Mouse (Mus musculus): Measurements from ENCODE around the gene Sac3d1. TPM values are rescaled to one million over a fixed set of nuclear protein-coding genes. Genes with fewer than 3 reads are reported as not detected.
A peak's percentile ranks its signal among the peaks of the same experiment; 100 is the strongest.

The Sac3d1 gene
- 44.0 and 47.2 TPM in 2 replicates for polyA plus RNA-seq (2015; fragmentation: Nextera tagmentation; extraction: Ambion mirVana)

- ATAC-seq (replicated peaks; ENCODE audit: low FRiP score), result peak; percentile 85
- H3K4me2 ChIP-seq, result peak within 1 kb of the TSS; percentile 74
- H3K9ac ChIP-seq, result peak within 1 kb of the TSS; percentile 76
- no peaks in the 10 kb centered on the region for H3K9me3 ChIP-seq (replicated peaks)
- H3K36me3 ChIP-seq, result peaks cover 42% of the 10 kb centered on the region
- H3K4me3 ChIP-seq (replicated peaks), result peak within 1 kb of the TSS; percentile 67
- no peaks in the 10 kb centered on the region for H3K27me3 ChIP-seq
- WGBS, result under 1% methylated on average over 77 of the region's 77 CpGs
- peaks cover 26% of the 10 kb centered on the region for H3K4me1 ChIP-seq
- peak within 1 kb of the TSS; percentile 99 for H3K27ac ChIP-seq
Observed at GRCm38 (mm10) chr19:6117986-6118676, at the start of gene Sac3d1. TSS of gene Sac3d1 (minus strand) at chr19:6118650.

- no peak overlapping the region for H3K4me3 ChIP-seq (replicated peaks)
Observed at GRCm38 (mm10) chr19:6166750-6167149, 48.3 kb upstream of the Sac3d1 start.

DNA sequence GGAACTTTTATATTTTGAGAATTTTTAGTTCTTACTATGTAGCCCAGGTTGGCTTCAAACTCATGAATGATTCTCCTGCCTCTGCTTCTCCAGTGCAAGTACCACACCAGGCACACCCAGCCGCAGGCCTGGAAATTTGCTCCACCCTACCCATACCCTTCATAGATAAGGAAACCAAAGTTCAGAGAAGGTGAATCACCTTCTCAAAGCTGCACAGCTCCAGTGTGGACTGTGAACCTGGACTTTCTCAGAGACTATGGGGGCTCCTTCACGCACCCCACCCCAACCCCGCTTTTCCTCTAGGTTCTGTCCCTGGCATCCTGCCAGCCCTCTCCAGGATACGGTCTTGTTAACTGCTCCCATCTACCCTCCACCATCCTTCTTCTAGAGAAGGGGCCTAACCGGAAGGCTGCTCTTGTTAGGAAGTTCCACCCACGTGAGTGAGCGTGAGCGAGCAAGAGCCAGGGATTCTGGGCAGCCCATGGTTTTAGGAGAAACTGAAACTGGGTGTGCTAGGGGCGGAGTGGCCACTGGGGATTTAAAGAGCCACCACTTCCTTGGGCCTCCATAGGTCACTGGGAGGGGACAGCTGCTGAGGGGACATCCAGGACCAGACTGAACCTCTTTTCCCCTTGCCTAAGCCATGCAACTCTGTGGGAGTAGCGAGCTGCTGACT lies 45.6 kb upstream of the Sac3d1 start:
- no peak overlapping the region for H3K4me3 ChIP-seq (replicated peaks)
- H3K4me2 ChIP-seq, result peak overlapping the region; percentile 27; the same call in 1 of the 2 replicates
- ATAC-seq (replicated peaks; ENCODE audit: low FRiP score), result no peak
- no peak overlapping the region for H3K27ac ChIP-seq
- WGBS, result 59% methylated on average over 10 of the region's 10 CpGs
- H3K4me1 ChIP-seq, result peaks cover 7% of the 10 kb centered on the region; the same call in 1 of the 2 replicates
- no peak overlapping the region for H3K9ac ChIP-seq
- H3K36me3 ChIP-seq, result no peaks in the 10 kb centered on the region
- no peaks in the 10 kb centered on the region for H3K27me3 ChIP-seq
- H3K9me3 ChIP-seq (replicated peaks), result no peaks in the 10 kb centered on the region

More at GRCm38 (mm10) chr19:6166750-6167149, 48.3 kb upstream of the Sac3d1 start:
- Histone ChIP-seq H3K4me1 (peaks cover 7% of the 10 kb centered on the region; the same call in 1 of the 2 replicates), H3K27ac (no peak overlapping the region), H3K9ac (no peak overlapping the region), H3K36me3 (no peaks in the 10 kb centered on the region), H3K27me3 (no peaks in the 10 kb centered on the region), H3K9me3 (replicated peaks) (no peaks in the 10 kb centered on the region), H3K4me2 (no peak overlapping the region)
- ATAC-seq (replicated peaks; ENCODE audit: low FRiP score), result no peak
- 80% methylated on average over 4 of the region's 4 CpGs for WGBS

DNA sequence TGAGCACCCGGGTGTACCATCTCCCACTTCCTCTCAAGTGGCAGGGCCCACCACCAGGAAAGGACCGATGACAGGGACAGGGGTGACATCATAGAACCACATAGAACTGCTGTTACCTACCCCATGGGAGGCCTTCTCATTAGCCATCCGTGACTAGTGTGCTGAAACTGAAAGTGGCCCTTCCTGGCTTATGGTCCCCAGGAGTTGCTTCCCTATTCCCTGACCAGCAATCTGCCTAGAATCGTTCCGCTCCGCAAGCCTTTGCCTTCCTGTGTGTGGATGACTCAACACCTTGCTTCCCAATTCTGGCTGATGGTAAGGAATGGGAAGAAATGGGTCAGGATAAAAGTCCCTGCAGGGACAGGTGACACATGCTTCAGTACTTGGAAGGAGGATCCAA lies 38.8 kb upstream of the Sac3d1 start:
- WGBS, result 58% methylated on average over 6 of the region's 6 CpGs
- Histone ChIP-seq H3K9ac (no peak overlapping the region), H3K4me3 (replicated peaks) (no peak overlapping the region)

DNA sequence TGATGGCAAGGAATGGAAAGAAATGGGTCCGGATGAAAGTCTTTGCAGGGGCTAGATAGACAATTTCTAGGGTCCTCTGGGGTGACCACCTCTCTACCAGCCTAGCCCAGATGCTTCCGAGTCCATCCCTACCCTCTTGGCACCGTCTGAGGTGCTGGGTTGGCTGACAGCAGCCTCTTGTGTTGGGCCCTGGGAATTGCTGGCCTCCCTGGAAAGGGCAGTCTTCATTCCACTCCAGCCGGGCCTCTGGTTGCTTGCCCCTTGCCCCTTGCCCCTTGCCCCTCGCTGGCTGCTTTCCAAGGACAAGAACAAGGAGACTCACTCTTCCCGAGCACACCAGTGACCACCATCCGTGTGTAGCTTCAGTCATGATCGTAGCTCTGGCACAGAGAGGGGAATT lies 37.9 kb upstream of the Sac3d1 start:
- Histone ChIP-seq H3K27ac (no peak overlapping the region), H3K36me3 (no peaks in the 10 kb centered on the region), H3K4me1 (no peaks in the 10 kb centered on the region), H3K27me3 (no peaks in the 10 kb centered on the region), H3K4me3 (replicated peaks) (no peak overlapping the region), H3K4me2 (no peak overlapping the region), H3K9me3 (replicated peaks) (no peaks in the 10 kb centered on the region), H3K9ac (no peak overlapping the region)
- 59% methylated on average over 8 of the region's 8 CpGs for WGBS
- ATAC-seq (replicated peaks; ENCODE audit: low FRiP score), result no peak

More for the DNA sequence above, 38.8 kb upstream of the Sac3d1 start:
- H3K27ac ChIP-seq, result no peak overlapping the region
- H3K4me1 ChIP-seq, result no peaks in the 10 kb centered on the region
- no peaks in the 10 kb centered on the region for H3K9me3 ChIP-seq (replicated peaks)
- ATAC-seq (replicated peaks; ENCODE audit: low FRiP score), result no peak; the same call in 1 of the 2 replicates
- no peaks in the 10 kb centered on the region for H3K36me3 ChIP-seq
- H3K4me2 ChIP-seq, result no peak overlapping the region
- no peaks in the 10 kb centered on the region for H3K27me3 ChIP-seq

DNA sequence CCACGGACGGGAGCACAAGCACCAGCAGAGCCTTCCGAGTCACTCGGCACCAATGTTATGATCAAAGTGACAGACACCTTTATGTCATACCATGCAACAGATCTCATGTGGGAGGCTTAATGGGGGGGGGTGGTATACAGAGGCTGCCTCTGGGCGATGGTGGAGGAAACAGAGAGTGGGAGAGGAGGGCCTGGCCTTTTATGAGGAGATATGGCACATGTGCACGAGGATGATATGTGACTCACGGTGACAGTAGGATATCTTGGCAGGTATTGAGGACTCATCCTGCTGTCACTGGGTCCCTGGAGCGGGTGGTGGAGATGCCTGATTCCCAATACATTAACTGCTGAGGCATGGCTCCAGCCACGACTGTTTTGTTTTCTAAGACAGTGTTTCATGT lies 36.7 kb upstream of the Sac3d1 start:
- H3K36me3 ChIP-seq, result no peaks in the 10 kb centered on the region
- no peak overlapping the region for H3K4me3 ChIP-seq (replicated peaks)
- H3K27me3 ChIP-seq, result no peaks in the 10 kb centered on the region
- no peak overlapping the region for H3K4me2 ChIP-seq
- H3K4me1 ChIP-seq, result no peaks in the 10 kb centered on the region
- no peaks in the 10 kb centered on the region for H3K9me3 ChIP-seq (replicated peaks)
- ATAC-seq (replicated peaks; ENCODE audit: low FRiP score), result no peak
- no peak overlapping the region for H3K9ac ChIP-seq
- 69% methylated on average over 9 of the region's 9 CpGs for WGBS
- no peak overlapping the region for H3K27ac ChIP-seq

GRCm38 (mm10) chr19:6144842-6145241 lies 26.4 kb upstream of the Sac3d1 start:
- H3K4me2 ChIP-seq, result no peak overlapping the region
- no peak overlapping the region for H3K9ac ChIP-seq
- ATAC-seq (replicated peaks; ENCODE audit: low FRiP score), result no peak

GRCm38 (mm10) chr19:6141394-6141749 lies 22.9 kb upstream of the Sac3d1 start, which contains the start of gene Arl2:
TSS of gene Arl2 (minus strand) at chr19:6141548.
- Histone ChIP-seq H3K27ac (peak within 1 kb of the TSS; percentile 94), H3K4me1 (peaks cover 16% of the 10 kb centered on the region), H3K4me3 (replicated peaks) (peak within 1 kb of the TSS; percentile 71), H3K9ac (peak within 1 kb of the TSS; percentile 78), H3K36me3 (peaks cover 15% of the 10 kb centered on the region), H3K9me3 (replicated peaks) (0 out of 2 replicates have a peak, but pooled peaks cover 2% of the 10 kb centered on the region), H3K4me2 (peak within 1 kb of the TSS; percentile 77), H3K27me3 (no peaks in the 10 kb centered on the region)
- peak; percentile 72 for ATAC-seq (replicated peaks; ENCODE audit: low FRiP score)
- under 1% methylated on average over 15 of the region's 15 CpGs for WGBS

More at GRCm38 (mm10) chr19:6144842-6145241, 26.4 kb upstream of the Sac3d1 start:
- Histone ChIP-seq H3K27ac (no peak overlapping the region), H3K4me3 (replicated peaks) (no peak overlapping the region), H3K4me1 (peaks cover 12% of the 10 kb centered on the region), H3K27me3 (no peaks in the 10 kb centered on the region), H3K36me3 (no peaks in the 10 kb centered on the region), H3K9me3 (replicated peaks) (0 out of 2 replicates have a peak, but pooled peaks cover 2% of the 10 kb centered on the region)
- 74% methylated on average over 5 of the region's 5 CpGs for WGBS

GRCm38 (mm10) chr19:6140678-6141393 lies 22.4 kb upstream of the Sac3d1 start, which contains the start of gene Batf2:
TSS of gene Batf2 (plus strand) at chr19:6140983.
- H3K27ac ChIP-seq, result peak within 1 kb of the TSS; percentile 94
- under 1% methylated on average over 67 of the region's 68 CpGs for WGBS
- H3K36me3 ChIP-seq, result peaks cover 20% of the 10 kb centered on the region
- peak within 1 kb of the TSS; percentile 71 for H3K4me3 ChIP-seq (replicated peaks)
- 0 out of 2 replicates have a peak, but pooled peaks cover 2% of the 10 kb centered on the region for H3K9me3 ChIP-seq (replicated peaks)
- H3K4me2 ChIP-seq, result peak within 1 kb of the TSS; percentile 77
- peak; percentile 94 for ATAC-seq (replicated peaks; ENCODE audit: low FRiP score)
- peak within 1 kb of the TSS; percentile 78 for H3K9ac ChIP-seq
- no peaks in the 10 kb centered on the region for H3K27me3 ChIP-seq
- H3K4me1 ChIP-seq, result peaks cover 16% of the 10 kb centered on the region

GRCm38 (mm10) chr19:6140374-6140677 lies 21.9 kb upstream of the Sac3d1 start:
- peak overlapping the region; percentile 78 for H3K9ac ChIP-seq
- H3K4me2 ChIP-seq, result peak overlapping the region; percentile 77
- WGBS, result 4% methylated on average over 16 of the region's 16 CpGs
- H3K27ac ChIP-seq, result peak overlapping the region; percentile 94
- no peaks in the 10 kb centered on the region for H3K27me3 ChIP-seq
- no peak for ATAC-seq (replicated peaks; ENCODE audit: low FRiP score)
- peaks cover 16% of the 10 kb centered on the region for H3K4me1 ChIP-seq
- H3K4me3 ChIP-seq (replicated peaks), result peak overlapping the region; percentile 71
- H3K9me3 ChIP-seq (replicated peaks), result 0 out of 2 replicates have a peak, but pooled peaks cover 2% of the 10 kb centered on the region
- peaks cover 26% of the 10 kb centered on the region for H3K36me3 ChIP-seq

DNA sequence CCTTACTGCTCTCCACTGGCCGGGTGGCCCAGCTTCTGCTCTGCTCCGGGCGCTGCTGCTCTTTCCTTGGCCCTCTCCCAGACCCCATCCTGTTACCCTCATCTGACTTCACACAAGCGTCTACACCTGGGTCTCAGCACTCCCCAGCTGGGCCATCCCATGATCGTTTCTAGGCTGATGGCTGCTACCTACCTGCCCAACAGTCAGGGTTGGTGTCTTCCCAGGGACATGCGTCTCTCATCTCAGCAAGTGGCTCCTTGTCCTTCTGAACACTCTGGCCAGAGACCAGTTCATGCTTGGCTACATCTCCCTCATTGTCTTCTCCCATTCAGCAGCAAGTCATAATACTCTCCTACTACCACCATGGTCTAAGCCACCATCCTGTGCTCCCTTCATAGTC lies 21.3 kb upstream of the Sac3d1 start:
- peaks cover 32% of the 10 kb centered on the region for H3K36me3 ChIP-seq
- H3K4me1 ChIP-seq, result peaks cover 16% of the 10 kb centered on the region
- 0 out of 2 replicates have a peak, but pooled peaks cover 2% of the 10 kb centered on the region for H3K9me3 ChIP-seq (replicated peaks)
- H3K9ac ChIP-seq, result peak overlapping the region; percentile 78; the same call in 1 of the 2 replicates
- H3K27ac ChIP-seq, result no peak overlapping the region
- ATAC-seq (replicated peaks; ENCODE audit: low FRiP score), result no peak
- H3K4me3 ChIP-seq (replicated peaks), result peak overlapping the region; percentile 71
- 93% methylated on average over 6 of the region's 6 CpGs for WGBS
- no peaks in the 10 kb centered on the region for H3K27me3 ChIP-seq
- H3K4me2 ChIP-seq, result peak overlapping the region; percentile 77

Data from kidney, embryonic 15.5 days (tissue).